Mouse (Mus musculus): ENCODE results near the gene Wdtc1. TPM values are rescaled to one million over a fixed set of nuclear protein-coding genes. Genes with fewer than 3 reads are reported as not detected.

Gene Wdtc1
- polyA plus RNA-seq, 1 experiment from 2014 or later, result 21.8 TPM

- no peak overlapping the region for H3K9ac ChIP-seq (replicated peaks)
- peaks cover 14% of the 10 kb centered on the region for H3K4me1 ChIP-seq (replicated peaks)
- H3K9me3 ChIP-seq, result no peaks in the 10 kb centered on the region
- WGBS, result 94% methylated on average over 2 of the region's 2 CpGs
- H3K4me3 ChIP-seq (replicated peaks), result no peak overlapping the region
- H3K36me3 ChIP-seq, result peaks cover 1% of the 10 kb centered on the region; the same call in 1 of the 2 replicates
- no peak for ATAC-seq
- no peak overlapping the region for H3K27ac ChIP-seq
- 0 out of 2 replicates have a peak, but pooled peaks cover 9% of the 10 kb centered on the region for H3K27me3 ChIP-seq
- no peak overlapping the region for H3K4me2 ChIP-seq (replicated peaks)
Measured at GRCm38 (mm10) chr4:133340217-133340616, 13.1 kb downstream of the Wdtc1 start.

GRCm38 (mm10) chr4:133339148-133339749 lies 14.0 kb downstream of the Wdtc1 start:
- Histone ChIP-seq H3K36me3 (peaks cover 4% of the 10 kb centered on the region; the same call in 1 of the 2 replicates), H3K4me2 (replicated peaks) (peak overlapping the region; percentile 83), H3K4me1 (replicated peaks) (peaks cover 14% of the 10 kb centered on the region), H3K4me3 (replicated peaks) (peak overlapping the region; percentile 75), H3K9ac (replicated peaks) (peak overlapping the region; percentile 86), H3K27ac (peak overlapping the region; percentile 86), H3K27me3 (0 out of 2 replicates have a peak, but pooled peaks cover 9% of the 10 kb centered on the region), H3K9me3 (no peaks in the 10 kb centered on the region)
- ATAC-seq, result peak; percentile 98
- WGBS, result under 1% methylated on average over 59 of the region's 60 CpGs

GRCm38 (mm10) chr4:133338521-133339095 lies 14.7 kb downstream of the Wdtc1 start:
- peak overlapping the region; percentile 83 for H3K4me2 ChIP-seq (replicated peaks)
- peak overlapping the region; percentile 86 for H3K9ac ChIP-seq (replicated peaks)
- 1% methylated on average over 37 of the region's 39 CpGs for WGBS
- no peaks in the 10 kb centered on the region for H3K9me3 ChIP-seq
- peaks cover 18% of the 10 kb centered on the region for H3K4me1 ChIP-seq (replicated peaks)
- H3K4me3 ChIP-seq (replicated peaks), result peak overlapping the region; percentile 75
- peaks cover 4% of the 10 kb centered on the region; the same call in 1 of the 2 replicates for H3K36me3 ChIP-seq
- ATAC-seq, result no peak; the same call in 1 of the 2 replicates
- H3K27me3 ChIP-seq, result 0 out of 2 replicates have a peak, but pooled peaks cover 6% of the 10 kb centered on the region
- H3K27ac ChIP-seq, result peak overlapping the region; percentile 86

- Histone ChIP-seq H3K27ac (no peak overlapping the region), H3K4me2 (replicated peaks) (peak overlapping the region; percentile 83), H3K4me1 (replicated peaks) (peaks cover 24% of the 10 kb centered on the region), H3K9me3 (no peaks in the 10 kb centered on the region), H3K9ac (replicated peaks) (peak overlapping the region; percentile 86), H3K36me3 (peaks cover 4% of the 10 kb centered on the region; the same call in 1 of the 2 replicates), H3K27me3 (0 out of 2 replicates have a peak, but pooled peaks cover 2% of the 10 kb centered on the region), H3K4me3 (replicated peaks) (peak overlapping the region; percentile 75)
- no peak for ATAC-seq
- 14% methylated on average over 14 of the region's 14 CpGs for WGBS
Measured at GRCm38 (mm10) chr4:133337833-133338520, 15.3 kb downstream of the Wdtc1 start.

- 29% methylated on average over 6 of the region's 6 CpGs for WGBS
- no peak overlapping the region for H3K4me3 ChIP-seq (replicated peaks)
- 0 out of 2 replicates have a peak overlapping the region, but pooled peaks have one; percentile 6 for H3K9ac ChIP-seq (replicated peaks)
- no peak for ATAC-seq
- no peak overlapping the region for H3K27ac ChIP-seq
- no peaks in the 10 kb centered on the region for H3K9me3 ChIP-seq
- H3K4me2 ChIP-seq (replicated peaks), result no peak overlapping the region
- peaks cover 4% of the 10 kb centered on the region; the same call in 1 of the 2 replicates for H3K36me3 ChIP-seq
- no peaks in the 10 kb centered on the region for H3K27me3 ChIP-seq
- H3K4me1 ChIP-seq (replicated peaks), result peaks cover 27% of the 10 kb centered on the region
Measured at GRCm38 (mm10) chr4:133333306-133333705, 20.0 kb downstream of the Wdtc1 start.

GRCm38 (mm10) chr4:133330296-133330695 lies 23.0 kb downstream of the Wdtc1 start:
- Histone ChIP-seq H3K36me3 (peaks cover 3% of the 10 kb centered on the region; the same call in 1 of the 2 replicates), H3K4me3 (replicated peaks) (no peak overlapping the region), H3K4me1 (replicated peaks) (peaks cover 18% of the 10 kb centered on the region), H3K27me3 (no peaks in the 10 kb centered on the region), H3K27ac (no peak overlapping the region), H3K4me2 (replicated peaks) (no peak overlapping the region), H3K9ac (replicated peaks) (no peak overlapping the region), H3K9me3 (no peaks in the 10 kb centered on the region)
- WGBS, result 80% methylated on average over 4 of the region's 4 CpGs
- ATAC-seq, result no peak

GRCm38 (mm10) chr4:133328129-133328528 lies 25.2 kb downstream of the Wdtc1 start:
- H3K9ac ChIP-seq (replicated peaks), result no peak overlapping the region
- no peaks in the 10 kb centered on the region for H3K9me3 ChIP-seq
- no peak overlapping the region for H3K27ac ChIP-seq
- no peak for ATAC-seq
- WGBS, result 88% methylated on average over 7 of the region's 7 CpGs
- H3K36me3 ChIP-seq, result peaks cover 5% of the 10 kb centered on the region
- peaks cover 10% of the 10 kb centered on the region for H3K4me1 ChIP-seq (replicated peaks)
- no peak overlapping the region for H3K4me3 ChIP-seq (replicated peaks)
- no peak overlapping the region for H3K4me2 ChIP-seq (replicated peaks)
- no peaks in the 10 kb centered on the region for H3K27me3 ChIP-seq

- Histone ChIP-seq H3K9me3 (no peaks in the 10 kb centered on the region), H3K36me3 (peaks cover 31% of the 10 kb centered on the region), H3K27me3 (no peaks in the 10 kb centered on the region), H3K9ac (replicated peaks) (no peak overlapping the region), H3K4me2 (replicated peaks) (no peak overlapping the region), H3K4me1 (replicated peaks) (no peaks in the 10 kb centered on the region), H3K27ac (no peak overlapping the region), H3K4me3 (replicated peaks) (no peak overlapping the region)
- ATAC-seq, result no peak
- 91% methylated on average over 3 of the region's 3 CpGs for WGBS
Measured at GRCm38 (mm10) chr4:133319667-133320066, 33.6 kb downstream of the Wdtc1 start.

- Histone ChIP-seq H3K9me3 (no peaks in the 10 kb centered on the region), H3K9ac (replicated peaks) (no peak overlapping the region), H3K4me3 (replicated peaks) (no peak overlapping the region), H3K4me2 (replicated peaks) (no peak overlapping the region), H3K27ac (no peak overlapping the region), H3K27me3 (no peaks in the 10 kb centered on the region), H3K36me3 (peaks cover 25% of the 10 kb centered on the region; the same call in 1 of the 2 replicates), H3K4me1 (replicated peaks) (no peaks in the 10 kb centered on the region)
- WGBS, result 96% methylated on average over 5 of the region's 5 CpGs
- no peak for ATAC-seq
Measured at GRCm38 (mm10) chr4:133315991-133316390, 37.3 kb downstream of the Wdtc1 start.

GRCm38 (mm10) chr4:133314896-133315295 lies 38.4 kb downstream of the Wdtc1 start:
- peaks cover 25% of the 10 kb centered on the region; the same call in 1 of the 2 replicates for H3K36me3 ChIP-seq
- H3K27ac ChIP-seq, result no peak overlapping the region
- H3K4me1 ChIP-seq (replicated peaks), result no peaks in the 10 kb centered on the region
- no peak overlapping the region for H3K9ac ChIP-seq (replicated peaks)
- ATAC-seq, result no peak
- H3K9me3 ChIP-seq, result no peaks in the 10 kb centered on the region
- H3K4me3 ChIP-seq (replicated peaks), result no peak overlapping the region
- WGBS, result 86% methylated on average over 8 of the region's 8 CpGs
- H3K27me3 ChIP-seq, result no peaks in the 10 kb centered on the region
- no peak overlapping the region for H3K4me2 ChIP-seq (replicated peaks)

- 0% methylated on average over 3 of the region's 3 CpGs for WGBS
- no peak for ATAC-seq
- no peaks in the 10 kb centered on the region for H3K4me1 ChIP-seq (replicated peaks)
Measured at GRCm38 (mm10) chr4:133309948-133310347, 43.3 kb downstream of the Wdtc1 start.

GRCm38 (mm10) chr4:133307331-133307730 lies 46.0 kb downstream of the Wdtc1 start:
- H3K9me3 ChIP-seq, result no peaks in the 10 kb centered on the region
- no peak overlapping the region for H3K4me3 ChIP-seq (replicated peaks)
- peaks cover 2% of the 10 kb centered on the region; the same call in 1 of the 2 replicates for H3K4me1 ChIP-seq (replicated peaks)
- H3K27ac ChIP-seq, result no peak overlapping the region
- peaks cover 39% of the 10 kb centered on the region for H3K36me3 ChIP-seq
- H3K4me2 ChIP-seq (replicated peaks), result no peak overlapping the region
- no peaks in the 10 kb centered on the region for H3K27me3 ChIP-seq
- ATAC-seq, result no peak
- 37% methylated on average over 3 of the region's 3 CpGs for WGBS
- no peak overlapping the region for H3K9ac ChIP-seq (replicated peaks)

More at GRCm38 (mm10) chr4:133309948-133310347, 43.3 kb downstream of the Wdtc1 start:
- Histone ChIP-seq H3K9ac (replicated peaks) (no peak overlapping the region), H3K4me2 (replicated peaks) (no peak overlapping the region), H3K4me3 (replicated peaks) (no peak overlapping the region), H3K9me3 (no peaks in the 10 kb centered on the region), H3K36me3 (peaks cover 26% of the 10 kb centered on the region), H3K27me3 (no peaks in the 10 kb centered on the region), H3K27ac (no peak overlapping the region)
